Mouse (Mus musculus) liver, adult 2 months (tissue): Measurements from ENCODE around the gene Zfp526. TPM values are rescaled to one million over a fixed set of nuclear protein-coding genes. Genes with fewer than 3 reads are reported as not detected.

Source experiments
- DNase-seq: peaks from one replicate; pipeline ENCODE4 v3.0.0-alpha.2; 2011; ENCODE audit warnings: low read depth, low spot score; ENCODE audit errors: extremely low read depth
- H3K27ac ChIP-seq: fragments of 200-500 bp; replicated peaks from 2 replicates; pipeline ENCODE4 v1.5.1; 2012; ENCODE audit warnings: low read depth, mild to moderate bottlenecking, control low read depth, inconsistent platforms, low read length; ENCODE audit not compliant: insufficient read depth
- H3K27me3 ChIP-seq: fragments of 200-500 bp; 2 replicates; pipeline ENCODE4 v1.6.1; 2012; ENCODE audit warnings: mild to moderate bottlenecking, moderate library complexity, low read length, inconsistent platforms; ENCODE audit not compliant: control insufficient read depth, insufficient read depth
- H3K36me3 ChIP-seq: fragments of 200-500 bp; 2 replicates; pipeline ENCODE4 v1.6.1; 2012; ENCODE audit warnings: low read length, inconsistent platforms; ENCODE audit not compliant: control insufficient read depth, insufficient read depth
- H3K4me1 ChIP-seq: fragments of 200-500 bp; 2 replicates; pipeline ENCODE4 v1.6.1; 2011; ENCODE audit warnings: low read length; ENCODE audit not compliant: control insufficient read depth, insufficient read depth
- H3K4me3 ChIP-seq: fragments of 200-500 bp; 2 replicates; pipeline ENCODE4 v1.5.1; 2011; ENCODE audit warnings: low read depth, mild to moderate bottlenecking, control low read depth, low read length, moderate library complexity; ENCODE audit not compliant: insufficient read depth
- H3K79me2 ChIP-seq: fragments of 200-500 bp; 2 replicates; pipeline ENCODE4 v1.6.1; 2012; ENCODE audit warnings: inconsistent platforms, mild to moderate bottlenecking, low read length, moderate library complexity; ENCODE audit not compliant: control insufficient read depth, insufficient read depth
- H3K9ac ChIP-seq: fragments of 200-500 bp; 2 replicates; pipeline ENCODE4 v1.6.1; 2012; ENCODE audit warnings: low read depth, mild to moderate bottlenecking, control low read depth, inconsistent platforms, low read length
- CTCF ChIP-seq: fragments of 200-500 bp; IDR thresholded peaks from 2 replicates; pipeline ENCODE4 v1.5.1; 2011; ENCODE audit warnings: low read depth, low read length, control low read depth
- POLR2A ChIP-seq: fragments of 200-500 bp; IDR thresholded peaks from 2 replicates; pipeline ENCODE4 v1.6.1; 2011; ENCODE audit warnings: low read length, control low read depth; ENCODE audit not compliant: insufficient read depth; ENCODE audit errors: extremely low read depth
- WGBS: fragments of 180-500 bp; shearing (Covaris S2); methylation state at CpG from one replicate; pipeline ENCODE4 v1.1.7; 2018; 5-methylcytosine and 5-hydroxymethylcytosine counted together
- polyA plus RNA-seq: library from polyadenylated mRNA; depleted of rRNA; stranded (reverse); fragments of >200 nt; gene quantifications from 2 replicates; pipeline ENCODE4 v1.2.3, GENCODE M21; 2012
- total RNA-seq: library from RNA; depleted of rRNA; stranded (reverse); fragments of >200 nt; gene quantifications from 2 replicates; pipeline ENCODE4 v1.2.3, GENCODE M21; 2014

Gene Zfp526
- total and polyA plus RNA-seq, 2 experiments, result 2.2 to 4.7 TPM

- under 1% methylated on average over 7 of the region's 7 CpGs for WGBS
- Histone ChIP-seq H3K4me3 (peak overlapping the region; percentile 73), H3K79me2 (peaks cover 36% of the 10 kb centered on the region), H3K4me1 (peaks cover 11% of the 10 kb centered on the region), H3K9ac (peak overlapping the region; percentile 83), H3K27me3 (no peaks in the 10 kb centered on the region), H3K36me3 (no peaks in the 10 kb centered on the region), H3K27ac (peak overlapping the region; percentile 57)
- no peak for DNase-seq
- TF ChIP-seq POLR2A (no peak), CTCF (no peak)
Observed at GRCm38 (mm10) chr7:25268588-25268987, 47.4 kb downstream of the Zfp526 start.

GRCm38 (mm10) chr7:25269029-25269428 lies 47.8 kb downstream of the Zfp526 start:
- TF ChIP-seq POLR2A (no peak), CTCF (no peak)
- Histone ChIP-seq H3K27ac (peak overlapping the region; percentile 11; the same call in 1 of the 2 replicates), H3K27me3 (no peaks in the 10 kb centered on the region), H3K9ac (peak overlapping the region; percentile 83), H3K4me1 (peaks cover 11% of the 10 kb centered on the region), H3K79me2 (peaks cover 36% of the 10 kb centered on the region), H3K36me3 (no peaks in the 10 kb centered on the region), H3K4me3 (peak overlapping the region; percentile 73; the same call in 1 of the 2 replicates)
- WGBS, result 18% methylated on average over 4 of the region's 4 CpGs
- peak; percentile 19 for DNase-seq

DNA sequence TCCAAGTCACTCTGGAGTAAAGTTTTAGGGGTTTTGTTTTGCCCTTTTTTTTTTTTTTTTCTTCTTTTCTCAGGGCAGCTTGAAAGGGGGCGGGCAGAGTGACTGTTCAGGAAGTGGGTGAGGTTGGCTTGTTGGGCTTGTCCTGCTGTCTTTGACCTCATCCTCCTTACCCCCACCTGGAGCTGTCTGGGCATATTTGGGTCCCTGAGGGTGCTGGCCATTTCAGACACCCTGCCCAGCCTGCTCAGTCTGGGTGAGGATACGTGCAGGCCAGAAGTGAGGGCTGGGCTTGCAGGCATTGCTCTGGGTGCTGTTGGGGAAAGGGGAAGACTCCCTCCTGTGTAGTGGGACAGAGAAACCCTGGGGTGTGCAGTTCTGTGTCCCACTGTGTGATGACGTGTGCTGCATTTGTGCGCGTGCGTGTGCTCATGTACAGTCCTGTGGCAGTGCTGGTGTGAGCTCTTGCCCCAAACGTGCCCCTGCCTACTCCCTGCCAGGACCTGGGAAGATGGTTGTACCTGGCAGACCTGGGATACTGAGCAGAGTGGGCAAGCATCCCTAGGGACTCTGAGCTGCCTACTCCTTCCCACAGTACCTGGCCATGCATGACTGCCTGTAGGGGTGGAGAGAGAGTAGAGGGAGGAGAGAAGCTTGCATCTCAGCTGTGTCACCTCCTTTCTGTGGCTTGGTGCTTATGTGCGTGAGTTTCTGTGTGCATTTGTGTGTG lies 48.5 kb downstream of the Zfp526 start:
- Histone ChIP-seq H3K27ac (no peak overlapping the region), H3K79me2 (peaks cover 36% of the 10 kb centered on the region), H3K36me3 (no peaks in the 10 kb centered on the region), H3K9ac (no peak overlapping the region), H3K4me3 (no peak overlapping the region; the same call in 1 of the 2 replicates), H3K4me1 (peaks cover 8% of the 10 kb centered on the region), H3K27me3 (no peaks in the 10 kb centered on the region)
- TF ChIP-seq POLR2A (no peak), CTCF (no peak)
- 72% methylated on average over 8 of the region's 8 CpGs for WGBS
- no peak for DNase-seq

GRCm38 (mm10) chr7:25270652-25271633 lies 49.7 kb downstream of the Zfp526 start:
- Histone ChIP-seq H3K79me2 (peaks cover 36% of the 10 kb centered on the region), H3K4me3 (no peak overlapping the region), H3K9ac (no peak overlapping the region), H3K36me3 (no peaks in the 10 kb centered on the region), H3K27ac (no peak overlapping the region), H3K4me1 (peaks cover 8% of the 10 kb centered on the region), H3K27me3 (no peaks in the 10 kb centered on the region)
- DNase-seq, result no peak
- TF ChIP-seq POLR2A (no peak), CTCF (no peak)
- 95% methylated on average over 35 of the region's 35 CpGs for WGBS

DNA sequence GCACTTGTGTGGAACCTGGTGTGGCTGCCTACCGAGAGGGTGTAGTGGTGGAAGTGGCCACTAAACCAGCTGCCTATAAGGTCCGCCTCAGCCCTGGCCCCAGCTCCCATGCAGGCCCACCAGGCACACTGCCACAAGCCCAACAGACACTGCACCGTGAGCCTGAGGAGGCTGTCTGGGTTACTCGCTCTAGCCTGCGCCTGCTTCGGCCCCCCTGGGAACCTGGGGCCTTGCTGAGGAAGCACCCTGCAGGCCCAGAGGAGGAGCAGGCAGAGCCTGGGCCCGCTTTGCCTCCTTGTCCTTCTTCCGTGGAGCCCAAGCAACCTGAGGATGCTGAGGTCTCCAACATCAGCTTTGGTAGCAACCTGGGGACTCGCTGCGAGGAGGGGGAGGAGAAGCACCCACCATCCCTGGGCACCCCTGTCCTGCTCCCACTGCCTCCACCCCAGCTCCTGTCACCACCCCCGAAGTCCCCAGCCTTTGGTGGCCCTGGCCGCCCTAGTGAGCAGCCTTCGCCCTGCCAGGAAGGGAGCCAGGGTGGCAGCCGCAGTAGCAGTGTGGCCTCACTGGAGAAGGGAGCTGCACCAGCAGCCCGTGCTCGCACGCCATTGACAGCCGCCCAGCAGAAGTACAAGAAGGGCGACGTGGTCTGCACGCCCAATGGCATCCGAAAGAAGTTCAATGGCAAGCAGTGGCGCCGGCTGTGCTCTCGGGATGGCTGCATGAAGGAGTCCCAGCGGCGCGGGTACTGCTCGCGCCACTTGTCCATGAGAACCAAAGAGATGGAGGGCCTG lies 50.6 kb downstream of the Zfp526 start:
- H3K9ac ChIP-seq, result no peak overlapping the region
- peaks cover 8% of the 10 kb centered on the region for H3K4me1 ChIP-seq
- TF ChIP-seq CTCF, result no peak
- TF ChIP-seq POLR2A, result no peak
- H3K36me3 ChIP-seq, result no peaks in the 10 kb centered on the region
- 94% methylated on average over 30 of the region's 30 CpGs for WGBS
- peaks cover 36% of the 10 kb centered on the region for H3K79me2 ChIP-seq
- H3K4me3 ChIP-seq, result no peak overlapping the region
- H3K27ac ChIP-seq, result no peak overlapping the region
- no peaks in the 10 kb centered on the region for H3K27me3 ChIP-seq
- no peak for DNase-seq
